Mouse (Mus musculus) stomach, postnatal 0 days (tissue): Measurements from ENCODE around the gene Ypel2.

ENCODE experiments used
- CTCF ChIP-seq: IDR thresholded peaks from 2 replicates; pipeline ENCODE4 v1.5.1; 2016; ENCODE audit warnings: antibody characterized with exemption, low read depth, mild to moderate bottlenecking, moderate library complexity
- EP300 ChIP-seq: optimal IDR thresholded peaks from 2 replicates; pipeline ENCODE3; 2016; ENCODE audit warnings: antibody characterized with exemption

GRCm38 (mm10) chr11:86969041-86969821, 24.3 kb downstream of the Ypel2 start:
- TF ChIP-seq CTCF (no peak), EP300 (no peak)
